Mouse (Mus musculus): ENCODE measurements at regions not wholly inside any gene's neighbourhood (a gene's known extent, or its start where the extent isn't known, plus 50 kb on each side); places are given as distances from the start of the nearest gene placed in this dataset.

GRCm38 (mm10) chr2:47991132-47991531 is 822.8 kb upstream of the Acvr2a start:
- no peak for ATAC-seq

DNA sequence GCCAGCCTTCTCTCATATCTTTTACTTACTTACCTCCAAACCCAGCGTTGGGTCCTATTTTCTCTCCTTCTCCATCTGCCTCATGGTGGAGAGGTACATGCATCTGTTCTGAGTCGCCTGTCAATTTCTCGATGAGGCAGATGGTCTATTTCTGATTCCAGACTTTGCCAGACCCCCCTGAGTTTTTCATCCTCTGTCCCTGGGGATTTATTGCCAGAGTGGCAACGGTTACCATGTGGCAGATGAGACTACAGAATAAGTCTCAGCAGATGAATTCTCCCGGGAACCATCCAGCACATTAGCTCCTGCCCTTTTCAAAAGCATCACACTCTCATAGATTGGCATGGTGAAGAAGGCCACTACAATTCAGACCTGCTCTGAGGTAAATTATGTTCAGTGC is 819.7 kb upstream of the Acvr2a start:
- ATAC-seq, result no peak

DNA sequence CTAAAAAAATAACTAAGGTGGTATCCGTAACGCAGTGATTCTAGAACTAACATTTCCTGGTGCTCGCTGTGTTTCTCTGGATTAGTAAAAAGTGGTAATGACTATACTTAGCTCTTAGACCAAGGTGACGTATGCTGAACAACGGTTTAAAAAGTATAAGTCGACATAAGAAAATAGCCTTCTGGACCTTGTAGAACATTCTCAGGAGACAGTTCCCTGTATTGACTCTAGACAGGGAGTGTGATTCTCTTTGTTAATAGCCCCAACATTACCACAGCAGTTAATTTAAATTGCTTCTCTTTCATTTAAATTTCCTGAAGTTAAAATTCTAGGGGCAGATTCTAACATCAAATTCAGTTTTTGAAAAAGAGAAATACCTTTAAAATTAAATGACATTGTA is 812.7 kb upstream of the Acvr2a start:
- ATAC-seq, result no peak

- ATAC-seq, result peak; percentile 89
These were observed 812.0 kb upstream of the Acvr2a start for GRCm38 (mm10) chr2:48001800-48002507.

DNA sequence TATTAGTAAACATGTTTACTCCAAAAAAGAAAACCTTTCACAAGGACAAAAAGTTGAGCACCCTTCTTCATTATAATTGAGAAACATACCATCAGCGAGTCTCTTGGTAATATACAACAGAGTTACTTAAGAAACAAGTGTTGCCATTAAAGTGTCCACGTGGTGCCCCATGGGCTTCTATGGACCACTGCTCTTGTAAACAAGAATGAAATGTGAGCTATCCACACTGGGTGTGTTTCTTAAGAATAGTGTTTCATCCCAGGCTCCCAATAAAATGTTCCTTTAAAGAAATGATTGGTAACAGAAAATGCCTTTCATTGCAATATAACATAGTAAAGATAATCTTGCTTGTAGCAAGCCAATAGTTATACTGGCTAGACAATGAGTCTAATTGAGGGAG is 803.6 kb upstream of the Acvr2a start:
- no peak for ATAC-seq

DNA sequence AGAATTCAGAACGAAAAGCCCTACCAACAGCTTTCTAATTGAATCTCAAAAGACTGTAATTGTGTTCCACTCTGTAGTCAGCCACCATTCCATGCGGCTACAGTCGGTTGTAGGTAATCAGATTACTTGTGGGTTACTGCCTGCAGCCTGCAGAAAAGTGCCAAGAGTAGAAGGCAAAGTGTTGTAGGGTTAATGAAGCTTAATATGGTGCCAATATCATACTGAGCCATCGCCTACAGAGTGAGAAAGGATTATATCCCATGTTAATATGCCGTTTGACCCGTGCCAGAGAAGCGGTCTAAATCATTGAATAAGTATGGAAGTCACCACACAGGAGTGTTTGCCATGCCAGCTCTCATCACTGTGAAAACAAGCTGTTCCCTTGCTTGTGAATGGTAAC is 786.4 kb upstream of the Acvr2a start:
- no peak for ATAC-seq

DNA sequence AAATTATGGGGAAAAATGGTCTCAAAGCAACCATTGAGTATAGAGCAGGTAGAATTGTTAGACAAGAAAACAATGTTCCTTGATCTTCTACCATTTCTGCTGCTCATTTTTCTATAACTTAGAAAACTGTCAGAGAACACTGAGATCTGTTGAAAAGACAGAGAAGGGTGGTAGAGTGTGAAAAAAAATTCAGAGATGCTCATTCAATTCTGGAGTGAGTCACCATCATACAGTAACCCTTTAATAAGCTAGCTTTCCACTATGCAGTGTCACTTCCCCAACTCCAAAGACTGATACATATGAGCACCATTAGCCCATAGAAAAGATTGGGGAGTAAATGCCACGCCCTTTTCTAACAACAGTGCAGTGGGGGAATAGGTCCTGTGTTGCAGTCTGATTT is 752.5 kb upstream of the Acvr2a start:
- no peak for ATAC-seq

GRCm38 (mm10) chr2:48063436-48063835 is 750.5 kb upstream of the Acvr2a start:
- no peak for ATAC-seq

DNA sequence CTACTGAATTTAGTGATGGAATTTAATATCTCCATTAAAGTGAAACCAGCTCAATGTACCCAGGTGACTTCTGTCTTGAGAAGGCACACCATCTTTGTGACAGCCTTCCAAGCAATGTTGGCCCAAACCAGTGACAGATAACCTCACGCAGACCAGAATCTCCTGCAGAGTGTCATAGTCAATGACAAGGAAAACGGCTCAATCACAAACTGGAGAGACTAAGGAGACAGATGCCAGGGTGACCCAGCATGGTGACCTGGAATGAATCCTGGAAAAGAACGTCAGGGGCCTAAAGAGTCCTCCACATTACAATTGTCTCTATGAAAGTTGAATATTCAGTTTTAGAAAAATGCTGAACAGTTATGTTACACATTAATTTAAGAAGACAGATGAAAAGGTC is 748.7 kb upstream of the Acvr2a start:
- no peak for ATAC-seq

- no peak for ATAC-seq
These were observed 731.6 kb upstream of the Acvr2a start for GRCm38 (mm10) chr2:48082120-48082799.

- no peak for ATAC-seq
These were observed 715.6 kb upstream of the Acvr2a start for GRCm38 (mm10) chr2:48098287-48098686.

DNA sequence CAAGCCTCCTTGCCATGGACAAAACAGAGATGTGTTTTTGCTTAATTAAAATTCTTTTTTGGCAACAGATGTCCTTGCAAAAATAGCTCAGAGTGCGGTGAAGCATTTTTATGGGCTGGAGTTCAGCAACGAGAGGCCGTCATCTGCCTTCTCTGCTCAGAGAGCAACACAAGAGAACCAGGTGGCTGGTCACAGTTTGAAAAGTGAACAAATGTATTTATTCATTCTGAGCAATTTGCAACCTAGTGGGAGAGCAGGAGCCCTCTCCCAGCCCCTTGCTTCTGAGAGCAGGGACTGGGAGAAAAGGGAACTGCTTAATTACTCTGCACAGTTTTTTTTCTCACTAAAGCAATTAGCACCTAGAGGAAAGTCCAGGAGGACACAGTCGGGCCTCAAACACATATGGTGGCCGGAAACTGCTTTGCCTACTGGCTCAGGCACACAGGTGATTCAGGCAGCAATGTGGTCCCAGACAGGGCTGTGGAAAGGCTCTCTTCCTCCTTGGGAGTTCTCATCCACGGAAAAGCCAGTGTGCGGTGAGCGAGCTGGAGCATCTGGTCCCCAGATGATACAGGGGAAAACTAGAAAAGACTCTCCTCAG is 714.9 kb upstream of the Acvr2a start:
- ATAC-seq, result no peak

DNA sequence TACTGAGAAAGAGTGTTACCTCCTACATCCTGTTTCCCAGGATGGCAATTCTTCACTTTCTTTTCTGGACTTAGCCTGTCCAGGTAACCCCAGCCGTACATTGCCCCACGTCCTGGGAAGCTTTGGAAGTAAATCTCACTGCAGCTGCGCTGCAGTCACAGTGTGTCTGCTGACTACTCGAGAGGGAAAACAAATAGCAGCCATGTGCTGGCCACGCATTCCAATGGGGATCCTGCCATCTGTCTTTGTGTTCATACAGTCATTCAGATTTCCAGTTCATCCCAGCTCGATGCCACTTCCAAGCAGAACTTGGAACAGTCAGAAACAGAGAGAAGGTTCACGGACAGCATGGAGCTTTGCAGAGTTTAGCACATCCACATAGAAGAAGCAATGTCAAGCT is 690.2 kb upstream of the Acvr2a start:
- no peak for ATAC-seq

- ATAC-seq, result no peak
These were observed 675.8 kb upstream of the Acvr2a start for GRCm38 (mm10) chr2:48138051-48138611.

- no peak for ATAC-seq
These were observed 672.6 kb upstream of the Acvr2a start for GRCm38 (mm10) chr2:48141281-48141680.

DNA sequence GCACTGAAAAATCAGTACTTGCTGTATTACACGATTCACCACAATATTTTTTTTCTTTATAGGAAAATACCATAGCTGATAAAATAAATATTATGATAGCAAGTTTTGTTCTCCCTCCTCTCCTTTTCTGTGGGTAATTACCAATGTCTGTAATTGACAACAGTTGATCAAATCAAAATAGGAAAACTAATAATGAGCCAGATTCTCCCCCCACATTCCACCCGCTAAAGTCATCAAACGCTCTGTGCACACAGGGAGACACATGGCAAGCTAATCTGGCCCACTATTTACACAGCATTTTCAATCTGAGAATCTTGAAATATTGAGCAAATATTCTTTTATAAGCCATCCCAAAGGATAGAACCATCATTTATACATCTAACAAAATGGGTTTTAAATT is 659.2 kb upstream of the Acvr2a start:
- ATAC-seq, result no peak

DNA sequence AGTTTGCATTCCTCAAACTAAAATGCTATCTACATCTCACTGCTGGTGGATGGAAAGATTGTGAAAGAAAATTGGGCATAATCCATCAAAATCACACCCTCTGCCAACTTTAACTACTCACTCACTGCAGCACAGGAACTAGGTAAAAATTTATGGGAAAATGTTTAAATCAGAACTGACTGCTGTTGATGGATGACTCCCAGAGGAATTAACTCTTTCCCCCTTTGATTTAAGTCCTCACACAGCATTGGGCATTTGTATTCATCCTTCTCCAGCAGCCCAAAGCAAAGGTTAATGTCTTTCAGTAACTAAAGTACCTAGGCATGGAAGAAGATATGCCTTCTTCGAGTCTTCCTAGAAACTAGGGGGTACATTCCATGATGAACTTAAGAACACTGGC is 641.3 kb upstream of the Acvr2a start:
- no peak for ATAC-seq

DNA sequence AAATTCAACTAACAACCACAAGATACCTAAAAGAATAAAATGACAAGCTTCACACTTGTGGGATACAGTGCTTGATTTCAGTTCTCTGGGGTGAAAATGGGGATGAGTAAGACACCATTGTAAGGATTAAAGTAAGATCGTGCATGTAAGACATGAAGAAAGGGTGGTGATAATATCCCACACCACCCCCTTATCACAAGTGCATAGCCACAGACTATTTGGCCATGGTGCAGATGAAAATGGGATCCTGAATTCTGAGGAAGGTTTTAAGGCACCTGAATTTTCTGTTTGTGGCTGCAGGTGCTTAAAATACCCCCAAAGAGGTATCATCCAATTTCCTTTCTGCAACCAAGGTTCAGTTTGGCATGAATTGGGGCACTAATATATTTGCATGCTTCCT is 627.7 kb upstream of the Acvr2a start:
- no peak for ATAC-seq

DNA sequence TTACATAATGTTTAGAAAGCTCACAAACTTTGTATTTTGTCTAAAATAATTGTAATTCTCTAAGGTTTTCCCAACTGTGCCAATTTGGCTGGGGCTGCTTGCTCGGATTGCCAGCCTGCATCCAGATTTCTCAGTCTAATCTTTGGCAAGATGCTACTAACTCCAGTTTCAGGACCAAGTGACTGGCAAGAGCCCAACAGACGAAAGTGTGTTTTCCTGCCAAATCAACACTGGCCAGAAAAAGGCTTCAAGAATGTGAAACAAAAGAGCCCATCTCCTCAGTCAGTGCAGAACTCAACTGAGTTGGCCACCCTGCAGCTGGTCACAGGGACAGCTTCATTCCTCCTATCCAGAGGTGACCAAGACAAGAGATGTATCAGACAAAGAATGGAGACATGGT is 627.3 kb upstream of the Acvr2a start:
- no peak for ATAC-seq

DNA sequence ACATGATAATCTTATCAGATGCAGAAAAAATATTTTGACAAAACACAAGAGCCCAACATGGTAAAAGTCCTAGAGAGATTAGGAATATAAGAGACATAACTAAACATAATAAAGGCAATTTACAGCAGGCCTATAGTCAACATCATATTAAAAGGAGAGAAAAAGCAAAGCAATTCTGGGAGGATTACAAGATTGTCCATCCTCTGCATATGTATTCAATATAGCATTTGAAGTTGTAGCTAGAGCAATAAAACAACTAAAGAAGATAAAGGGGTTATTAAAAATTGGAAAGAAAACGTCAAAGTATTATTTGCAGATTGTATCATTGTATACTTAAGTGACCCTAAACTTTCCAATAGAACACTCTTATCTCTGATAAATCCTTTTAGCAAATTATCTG is 602.1 kb upstream of the Acvr2a start:
- no peak for ATAC-seq

DNA sequence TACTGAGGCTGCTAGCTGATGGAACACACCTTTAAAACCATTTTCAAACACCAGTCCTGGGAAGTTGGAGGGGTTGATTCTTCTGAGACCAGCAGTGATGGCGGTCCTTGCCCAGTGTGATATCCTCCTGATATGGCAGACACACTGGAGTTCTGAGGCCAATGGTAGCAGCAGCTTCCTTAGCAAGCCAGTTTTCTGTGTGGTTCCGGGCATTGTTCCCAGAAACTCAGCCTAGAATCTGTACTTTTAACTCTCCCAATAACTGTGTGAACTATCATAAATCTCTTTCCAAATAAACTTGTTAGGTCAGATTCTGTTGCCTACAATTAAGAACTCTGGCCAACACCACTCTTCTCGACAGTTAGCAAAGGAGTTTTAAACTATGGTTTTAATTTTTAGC is 593.1 kb upstream of the Acvr2a start:
- no peak for ATAC-seq

- no peak for ATAC-seq
These were observed 590.7 kb upstream of the Acvr2a start for GRCm38 (mm10) chr2:48223084-48223799.

GRCm38 (mm10) chr2:48250174-48250573 is 563.7 kb upstream of the Acvr2a start:
- no peak for ATAC-seq
